Mouse (Mus musculus): ENCODE results near the gene Acpp. TPM values are rescaled to one million over a fixed set of nuclear protein-coding genes. Genes with fewer than 3 reads are reported as not detected.

Gene Acpp
- polyA plus RNA-seq, 1 experiment from 2014 or later: 1.9 TPM

DNA sequence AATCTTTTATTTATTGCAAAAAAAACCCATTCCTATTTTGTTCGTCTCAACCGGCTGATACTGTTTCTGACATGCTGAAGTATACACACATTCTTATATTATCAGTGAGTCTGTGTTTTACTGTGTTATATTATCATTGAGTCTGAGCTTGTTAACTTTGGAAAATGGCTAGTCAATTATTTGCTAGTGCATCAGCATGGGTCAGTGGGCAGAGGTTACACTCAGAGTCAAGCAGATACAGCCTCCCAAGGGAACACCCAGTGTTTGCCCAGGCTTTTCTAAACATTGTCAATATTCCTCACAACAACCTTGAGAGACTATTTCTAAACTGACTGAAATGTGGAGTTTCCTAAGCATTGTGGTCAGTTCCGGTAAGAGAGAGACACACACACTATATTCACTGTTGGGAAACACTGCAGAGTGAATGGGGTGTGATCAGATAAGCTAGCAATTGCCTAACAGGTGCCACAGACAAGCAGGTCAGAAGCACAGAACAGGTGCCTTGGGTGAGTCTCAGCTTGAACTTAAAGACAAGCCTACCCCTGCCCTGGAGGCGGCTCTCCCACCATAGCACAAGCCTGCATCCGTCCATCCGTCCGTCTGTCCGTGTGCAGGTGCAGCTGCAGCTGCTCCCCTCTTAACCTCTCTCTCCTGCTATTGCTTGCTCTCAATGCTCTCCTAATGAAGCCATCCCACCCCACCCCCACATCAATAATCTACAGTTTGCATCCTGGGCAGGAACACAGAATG, 18.1 kb upstream of the Acpp start:
- H3K4me3 ChIP-seq (ENCODE audit: low read length): no peak overlapping the region
- H3K4me1 ChIP-seq (ENCODE audit: insufficient read depth, low read length): peaks cover 11% of the 10 kb centered on the region
- WGBS: 54% methylated on average over 8 of the region's 8 CpGs
- no peaks in the 10 kb centered on the region for H3K9me3 ChIP-seq (ENCODE audit: low read length)
- H3K9ac ChIP-seq (replicated peaks; ENCODE audit: low read length): no peak overlapping the region
- no peaks in the 10 kb centered on the region for H3K36me3 ChIP-seq (ENCODE audit: insufficient read depth, low read length)
- peak; percentile 81 for ATAC-seq (ENCODE audit: low FRiP score, low TSS enrichment)
- no peaks in the 10 kb centered on the region for H3K27me3 ChIP-seq (ENCODE audit: insufficient read depth, low read length)
- peak overlapping the region; percentile 84 for H3K27ac ChIP-seq (ENCODE audit: low read length)
- 0 out of 2 replicates have a peak overlapping the region, but pooled peaks have one; percentile 0 for H3K4me2 ChIP-seq (replicated peaks; ENCODE audit: low read depth, low read length)

DNA sequence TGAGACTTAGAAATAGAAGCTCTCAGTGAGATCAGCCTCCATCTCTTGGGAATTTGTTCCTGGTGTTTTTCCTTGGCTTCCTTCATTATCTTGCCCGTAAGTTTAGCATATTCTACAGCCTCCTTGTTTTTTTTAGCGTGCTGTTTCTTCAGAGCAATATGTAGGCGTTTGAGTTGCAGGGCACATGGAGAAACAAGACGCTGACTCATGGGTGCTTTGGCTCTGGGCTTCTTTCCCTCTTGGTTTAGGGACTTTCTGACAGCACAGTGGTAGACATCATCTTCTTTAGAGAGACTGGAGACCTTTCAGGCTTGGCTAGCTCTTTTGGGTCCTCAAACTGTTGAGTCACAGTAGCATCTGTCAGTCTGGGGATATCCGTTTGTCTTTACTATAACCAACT, 6.6 kb upstream of the Acpp start:
- no peak overlapping the region for H3K4me3 ChIP-seq (ENCODE audit: low read length)
- 87% methylated on average over 5 of the region's 5 CpGs for WGBS
- no peak for ATAC-seq (ENCODE audit: low FRiP score, low TSS enrichment)
- 0 out of 2 replicates have a peak, but pooled peaks cover 5% of the 10 kb centered on the region for H3K4me1 ChIP-seq (ENCODE audit: insufficient read depth, low read length)
- no peaks in the 10 kb centered on the region for H3K9me3 ChIP-seq (ENCODE audit: low read length)
- H3K27ac ChIP-seq (ENCODE audit: low read length): no peak overlapping the region
- H3K36me3 ChIP-seq (ENCODE audit: insufficient read depth, low read length): no peaks in the 10 kb centered on the region
- no peak overlapping the region for H3K4me2 ChIP-seq (replicated peaks; ENCODE audit: low read depth, low read length)
- no peaks in the 10 kb centered on the region for H3K27me3 ChIP-seq (ENCODE audit: insufficient read depth, low read length)
- no peak overlapping the region for H3K9ac ChIP-seq (replicated peaks; ENCODE audit: low read length)

DNA sequence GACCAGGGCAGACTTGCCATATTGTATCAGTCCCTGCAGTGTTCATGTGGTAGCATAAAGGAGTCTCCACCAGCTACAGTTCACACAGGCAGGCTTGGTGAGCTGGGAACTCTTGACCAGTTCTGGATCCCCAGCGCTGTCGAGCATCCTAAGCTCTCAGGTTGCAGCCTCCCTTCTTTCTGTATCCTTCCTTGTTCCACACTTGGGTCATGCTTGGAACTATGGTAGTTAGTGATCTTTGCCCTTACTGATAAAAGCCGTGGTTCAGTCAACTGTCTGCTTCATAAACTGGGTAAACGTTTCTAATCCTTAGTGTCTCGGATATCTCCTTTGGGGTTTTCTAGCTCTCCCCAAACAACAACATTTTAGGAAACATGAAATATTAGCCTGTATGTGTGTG, 1.9 kb upstream of the Acpp start:
- Histone ChIP-seq H3K27me3 (ENCODE audit: insufficient read depth, low read length) (no peaks in the 10 kb centered on the region), H3K36me3 (ENCODE audit: insufficient read depth, low read length) (no peaks in the 10 kb centered on the region), H3K4me3 (ENCODE audit: low read length) (no peak overlapping the region), H3K4me2 (replicated peaks; ENCODE audit: low read depth, low read length) (no peak overlapping the region), H3K27ac (ENCODE audit: low read length) (no peak overlapping the region), H3K4me1 (ENCODE audit: insufficient read depth, low read length) (peaks cover 6% of the 10 kb centered on the region; the same call in 1 of the 2 replicates), H3K9me3 (ENCODE audit: low read length) (no peaks in the 10 kb centered on the region), H3K9ac (replicated peaks; ENCODE audit: low read length) (no peak overlapping the region)
- WGBS: 81% methylated on average over 5 of the region's 5 CpGs
- no peak for ATAC-seq (ENCODE audit: low FRiP score, low TSS enrichment)

DNA sequence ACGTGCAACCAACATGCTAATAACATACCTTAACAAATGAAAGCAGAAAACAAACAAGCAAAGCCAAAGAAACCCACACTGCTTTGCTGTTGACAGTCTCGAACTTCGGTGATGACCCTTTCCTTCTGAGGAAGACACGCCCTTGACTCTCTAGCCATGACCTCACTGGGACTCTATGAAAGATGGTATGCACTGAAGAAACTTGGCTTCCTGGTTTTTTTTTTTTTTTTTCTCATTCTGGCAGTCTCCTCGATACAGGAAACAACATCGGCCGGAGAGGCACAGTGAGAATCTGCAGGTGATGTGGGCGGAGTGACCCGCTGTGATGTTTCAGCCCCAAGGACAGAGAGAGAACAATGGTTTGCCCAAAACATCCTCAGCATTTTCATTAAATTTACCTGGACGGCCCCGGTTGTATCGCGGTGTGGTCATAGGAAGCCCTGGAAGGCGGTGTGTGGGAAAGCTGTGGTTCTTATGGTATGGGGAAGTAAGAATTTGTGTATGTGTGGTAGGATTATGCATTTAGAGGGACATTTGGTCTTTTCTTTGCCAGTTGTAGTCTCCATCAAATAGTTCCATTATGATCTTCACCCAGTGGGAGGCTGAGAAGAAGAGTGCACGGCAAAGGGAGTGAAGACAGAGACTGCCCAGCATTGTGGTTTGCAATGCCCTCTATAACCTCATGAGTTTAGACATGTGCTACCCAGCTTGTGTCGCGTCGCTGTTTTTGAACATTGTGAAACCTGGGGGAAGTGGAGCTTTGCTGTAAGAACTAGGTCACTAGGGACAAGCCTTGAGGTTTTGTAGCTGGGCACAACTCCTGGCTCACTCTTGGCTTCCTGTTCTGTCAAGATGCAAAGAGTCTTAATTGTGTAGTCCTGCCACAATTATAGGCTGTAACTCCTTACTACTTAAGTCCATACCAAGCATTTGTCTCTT, 1.2 kb upstream of the Acpp start:
- Histone ChIP-seq H3K36me3 (ENCODE audit: insufficient read depth, low read length) (no peaks in the 10 kb centered on the region), H3K27ac (ENCODE audit: low read length) (no peak overlapping the region), H3K9ac (replicated peaks; ENCODE audit: low read length) (no peak overlapping the region), H3K9me3 (ENCODE audit: low read length) (no peaks in the 10 kb centered on the region), H3K27me3 (ENCODE audit: insufficient read depth, low read length) (no peaks in the 10 kb centered on the region), H3K4me2 (replicated peaks; ENCODE audit: low read depth, low read length) (no peak overlapping the region), H3K4me1 (ENCODE audit: insufficient read depth, low read length) (peaks cover 6% of the 10 kb centered on the region; the same call in 1 of the 2 replicates), H3K4me3 (ENCODE audit: low read length) (no peak overlapping the region)
- WGBS: 84% methylated on average over 18 of the region's 18 CpGs
- no peak for ATAC-seq (ENCODE audit: low FRiP score, low TSS enrichment)

DNA sequence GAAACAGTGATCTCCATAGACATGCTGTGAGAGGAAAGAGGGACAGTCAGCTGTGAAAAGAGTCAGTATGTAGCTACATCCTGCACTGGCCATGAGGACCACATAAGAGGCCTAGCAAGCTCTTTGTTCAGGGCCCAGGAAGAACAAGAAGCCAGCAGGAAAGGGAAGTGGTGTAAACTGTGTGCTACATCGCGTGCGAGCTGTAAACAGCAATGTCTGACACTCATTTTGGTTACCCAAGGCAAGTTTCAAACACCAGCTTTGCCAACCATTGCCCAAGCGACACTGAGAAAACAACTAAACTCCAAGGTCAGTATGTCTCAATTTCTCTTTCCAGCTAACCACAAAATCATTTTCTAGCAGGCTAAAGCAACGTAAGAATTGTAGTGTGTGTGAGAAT, 6.2 kb downstream of the Acpp start:
- no peaks in the 10 kb centered on the region for H3K36me3 ChIP-seq (ENCODE audit: insufficient read depth, low read length)
- no peaks in the 10 kb centered on the region for H3K4me1 ChIP-seq (ENCODE audit: insufficient read depth, low read length)
- 94% methylated on average over 5 of the region's 5 CpGs for WGBS
- ATAC-seq (ENCODE audit: low FRiP score, low TSS enrichment): no peak
- H3K27me3 ChIP-seq (ENCODE audit: insufficient read depth, low read length): no peaks in the 10 kb centered on the region
- H3K9me3 ChIP-seq (ENCODE audit: low read length): no peaks in the 10 kb centered on the region
- H3K4me3 ChIP-seq (ENCODE audit: low read length): no peak overlapping the region
- no peak overlapping the region for H3K27ac ChIP-seq (ENCODE audit: low read length)
- H3K9ac ChIP-seq (replicated peaks; ENCODE audit: low read length): no peak overlapping the region
- no peak overlapping the region for H3K4me2 ChIP-seq (replicated peaks; ENCODE audit: low read depth, low read length)

DNA sequence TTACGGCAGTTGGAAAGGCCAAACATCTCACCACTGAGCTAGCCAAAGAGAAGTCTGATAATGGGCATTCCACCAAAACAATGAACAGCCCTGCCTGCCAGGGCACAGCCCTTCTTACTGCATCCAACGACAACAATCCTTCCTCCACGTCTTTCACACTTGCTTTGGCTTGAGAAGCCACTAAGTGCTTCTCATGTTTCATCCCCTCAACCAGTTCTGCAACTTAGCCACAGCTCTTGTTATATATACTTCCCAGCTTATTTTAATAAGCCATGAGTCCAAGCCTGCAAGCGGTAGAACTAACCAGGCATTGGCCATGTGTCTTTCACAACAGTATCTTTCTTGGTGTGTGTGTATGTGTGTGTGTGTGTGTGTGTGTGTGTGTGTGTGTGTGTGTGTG, 8.9 kb downstream of the Acpp start:
- H3K4me1 ChIP-seq (ENCODE audit: insufficient read depth, low read length): no peaks in the 10 kb centered on the region
- H3K4me2 ChIP-seq (replicated peaks; ENCODE audit: low read depth, low read length): no peak overlapping the region
- H3K9me3 ChIP-seq (ENCODE audit: low read length): no peaks in the 10 kb centered on the region
- no peaks in the 10 kb centered on the region for H3K27me3 ChIP-seq (ENCODE audit: insufficient read depth, low read length)
- no peak overlapping the region for H3K9ac ChIP-seq (replicated peaks; ENCODE audit: low read length)
- no peaks in the 10 kb centered on the region for H3K36me3 ChIP-seq (ENCODE audit: insufficient read depth, low read length)
- no peak overlapping the region for H3K27ac ChIP-seq (ENCODE audit: low read length)
- 57% methylated on average over 4 of the region's 4 CpGs for WGBS
- H3K4me3 ChIP-seq (ENCODE audit: low read length): no peak overlapping the region
- ATAC-seq (ENCODE audit: low FRiP score, low TSS enrichment): no peak

DNA sequence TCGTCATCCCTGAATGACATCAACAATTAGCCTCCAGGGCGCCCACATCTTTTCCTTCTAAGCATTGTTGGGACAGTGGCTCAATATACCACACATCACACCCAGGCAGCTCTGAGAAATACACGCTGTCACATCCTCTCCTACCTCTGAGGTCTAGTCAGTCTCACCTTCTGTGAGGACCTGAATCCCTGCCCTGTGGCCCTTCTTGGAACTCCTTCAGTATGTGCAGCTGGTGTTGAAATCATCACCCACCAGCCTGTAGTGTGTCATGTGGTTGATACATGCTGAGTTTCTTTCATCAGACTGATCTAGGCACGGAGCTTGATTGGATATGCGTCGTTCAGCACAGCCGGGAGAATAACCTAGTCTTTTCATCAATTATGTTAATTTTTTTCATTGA, 16.0 kb downstream of the Acpp start:
- H3K9ac ChIP-seq (replicated peaks; ENCODE audit: low read length): no peak overlapping the region
- WGBS: 56% methylated on average over 7 of the region's 7 CpGs
- no peak; the same call in 1 of the 2 replicates for ATAC-seq (ENCODE audit: low FRiP score, low TSS enrichment)
- no peak overlapping the region for H3K4me3 ChIP-seq (ENCODE audit: low read length)
- H3K36me3 ChIP-seq (ENCODE audit: insufficient read depth, low read length): no peaks in the 10 kb centered on the region
- H3K27ac ChIP-seq (ENCODE audit: low read length): no peak overlapping the region
- peaks cover 4% of the 10 kb centered on the region; the same call in 1 of the 2 replicates for H3K4me1 ChIP-seq (ENCODE audit: insufficient read depth, low read length)
- H3K9me3 ChIP-seq (ENCODE audit: low read length): no peaks in the 10 kb centered on the region
- no peak overlapping the region for H3K4me2 ChIP-seq (replicated peaks; ENCODE audit: low read depth, low read length)
- H3K27me3 ChIP-seq (ENCODE audit: insufficient read depth, low read length): no peaks in the 10 kb centered on the region

DNA sequence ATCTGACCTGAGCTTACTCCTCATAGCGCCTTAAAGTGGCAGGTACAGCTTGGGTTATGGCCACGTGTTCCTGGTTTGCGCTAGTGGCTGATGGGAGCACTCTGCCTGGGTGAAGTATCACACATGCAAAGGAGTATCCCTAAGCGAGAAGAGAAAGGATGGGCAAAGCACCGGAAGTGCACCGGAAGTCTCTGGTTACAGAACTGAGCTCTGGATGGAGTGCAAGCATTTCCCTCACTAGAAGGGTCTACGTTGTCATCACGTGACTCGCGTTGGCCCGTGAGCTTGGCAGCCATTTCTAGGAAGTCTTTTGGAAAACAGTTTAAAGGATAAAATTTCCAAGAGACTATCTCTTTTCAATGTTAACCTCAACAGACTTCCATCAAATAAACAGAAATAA, 21.2 kb downstream of the Acpp start:
- no peak for ATAC-seq (ENCODE audit: low FRiP score, low TSS enrichment)
- WGBS: 90% methylated on average over 11 of the region's 11 CpGs
- Histone ChIP-seq H3K9ac (replicated peaks; ENCODE audit: low read length) (no peak overlapping the region), H3K27me3 (ENCODE audit: insufficient read depth, low read length) (no peaks in the 10 kb centered on the region), H3K4me3 (ENCODE audit: low read length) (no peak overlapping the region), H3K9me3 (ENCODE audit: low read length) (no peaks in the 10 kb centered on the region), H3K36me3 (ENCODE audit: insufficient read depth, low read length) (no peaks in the 10 kb centered on the region), H3K4me1 (ENCODE audit: insufficient read depth, low read length) (peaks cover 3% of the 10 kb centered on the region; the same call in 1 of the 2 replicates), H3K27ac (ENCODE audit: low read length) (no peak overlapping the region), H3K4me2 (replicated peaks; ENCODE audit: low read depth, low read length) (no peak overlapping the region)

DNA sequence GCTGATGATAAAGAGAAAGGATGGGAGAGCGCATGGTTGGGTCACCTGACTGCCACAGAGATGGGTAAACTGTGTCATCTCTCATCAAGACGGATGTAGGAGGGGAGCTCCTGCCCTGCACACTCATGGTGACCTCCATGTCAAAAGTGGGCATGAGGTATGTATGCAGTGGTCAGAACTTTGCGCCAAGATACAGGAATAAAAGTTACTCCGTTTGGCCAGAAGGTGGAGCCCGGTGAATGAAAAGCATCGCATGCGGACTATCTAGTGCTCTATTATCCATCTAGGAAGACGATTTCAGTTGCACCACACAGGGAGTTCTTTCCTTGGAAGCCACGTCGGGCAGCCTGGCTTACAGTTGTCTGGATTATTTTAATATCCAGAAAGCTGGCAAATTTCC, 22.0 kb downstream of the Acpp start:
- H3K27ac ChIP-seq (ENCODE audit: low read length): no peak overlapping the region
- no peaks in the 10 kb centered on the region for H3K36me3 ChIP-seq (ENCODE audit: insufficient read depth, low read length)
- H3K27me3 ChIP-seq (ENCODE audit: insufficient read depth, low read length): no peaks in the 10 kb centered on the region
- 9% methylated on average over 10 of the region's 10 CpGs for WGBS
- H3K9me3 ChIP-seq (ENCODE audit: low read length): no peaks in the 10 kb centered on the region
- H3K9ac ChIP-seq (replicated peaks; ENCODE audit: low read length): no peak overlapping the region
- peak; percentile 73; the same call in 1 of the 2 replicates for ATAC-seq (ENCODE audit: low FRiP score, low TSS enrichment)
- no peaks in the 10 kb centered on the region for H3K4me1 ChIP-seq (ENCODE audit: insufficient read depth, low read length)
- H3K4me3 ChIP-seq (ENCODE audit: low read length): no peak overlapping the region
- no peak overlapping the region for H3K4me2 ChIP-seq (replicated peaks; ENCODE audit: low read depth, low read length)

DNA sequence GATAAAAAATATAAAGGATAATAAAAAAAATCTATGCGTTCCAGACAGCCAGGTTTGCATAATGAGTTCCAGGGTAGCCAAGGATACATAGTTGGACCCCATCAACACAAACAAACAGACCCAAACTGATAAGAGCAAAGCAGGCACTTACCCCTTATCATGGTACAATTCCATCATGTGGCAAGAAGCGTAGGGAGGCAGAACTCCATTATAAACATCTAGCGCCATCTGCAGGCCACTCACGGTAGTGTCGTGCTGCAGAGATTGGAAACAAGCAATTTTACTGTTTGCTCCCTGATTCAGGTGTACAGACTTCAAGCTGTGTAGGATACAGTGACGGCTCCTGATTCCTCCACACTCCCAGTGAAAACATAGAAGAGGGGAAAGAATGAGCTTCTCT, 30.8 kb downstream of the Acpp start:
- no peaks in the 10 kb centered on the region for H3K9me3 ChIP-seq (ENCODE audit: low read length)
- no peak overlapping the region for H3K4me2 ChIP-seq (replicated peaks; ENCODE audit: low read depth, low read length)
- no peaks in the 10 kb centered on the region for H3K36me3 ChIP-seq (ENCODE audit: insufficient read depth, low read length)
- no peak; the same call in 1 of the 2 replicates for ATAC-seq (ENCODE audit: low FRiP score, low TSS enrichment)
- WGBS: 12% methylated on average over 6 of the region's 6 CpGs
- no peak overlapping the region for H3K4me3 ChIP-seq (ENCODE audit: low read length)
- no peaks in the 10 kb centered on the region for H3K27me3 ChIP-seq (ENCODE audit: insufficient read depth, low read length)
- H3K4me1 ChIP-seq (ENCODE audit: insufficient read depth, low read length): no peaks in the 10 kb centered on the region
- no peak overlapping the region for H3K9ac ChIP-seq (replicated peaks; ENCODE audit: low read length)
- no peak overlapping the region for H3K27ac ChIP-seq (ENCODE audit: low read length)
